Mouse (Mus musculus) Patski (cell line): ENCODE measurements around the gene Lrp1. TPM values are rescaled to one million over a fixed set of nuclear protein-coding genes. Genes with fewer than 3 reads are reported as not detected.

ENCODE experiments used
- ATAC-seq: fragments of 100-300 bp; one replicate; pipeline ENCODE4 v1.8.0; 2021
- CTCF ChIA-PET: fragments of 350-600 bp; sonication (Branson Sonifier 250); formaldehyde crosslinking; loops from one replicate; lab custom pipeline; 2022; ENCODE audit warnings: inconsistent platforms; lab: Charles Lee
- POLR2A ChIA-PET: fragments of 350-600 bp; sonication (Branson Sonifier 250); formaldehyde crosslinking; loops from one replicate; lab custom pipeline; 2022; ENCODE audit warnings: antibody characterized with exemption, inconsistent platforms; lab: Charles Lee
- DNase-seq: peaks from one replicate; pipeline ENCODE4 v3.0.0-alpha.2; 2011; ENCODE audit warnings: low read depth, low spot score
- H3K27me3 ChIP-seq: fragments of 371-371 bp; one replicate; pipeline ENCODE4 v1.5.1; 2021
- CTCF ChIP-seq: fragments of 100-300 bp; IDR thresholded peaks from one replicate; pipeline ENCODE4 v1.5.1; 2021
- in situ Hi-C: fragments of 300-500 bp; cut with MboI; formaldehyde crosslinking; loops from 3 replicates; pipeline ENCODE4 v1.11.1; 2018; ENCODE audit warnings: low pct_unique_long_range_greater_than_20kb, mixed read lengths
- polyA plus RNA-seq: library from polyadenylated mRNA; unstranded; gene quantifications from one replicate; pipeline ENCODE4 v1.2.3, GENCODE M21; 2021

The Lrp1 gene
- 62.5 TPM for polyA plus RNA-seq

DNA sequence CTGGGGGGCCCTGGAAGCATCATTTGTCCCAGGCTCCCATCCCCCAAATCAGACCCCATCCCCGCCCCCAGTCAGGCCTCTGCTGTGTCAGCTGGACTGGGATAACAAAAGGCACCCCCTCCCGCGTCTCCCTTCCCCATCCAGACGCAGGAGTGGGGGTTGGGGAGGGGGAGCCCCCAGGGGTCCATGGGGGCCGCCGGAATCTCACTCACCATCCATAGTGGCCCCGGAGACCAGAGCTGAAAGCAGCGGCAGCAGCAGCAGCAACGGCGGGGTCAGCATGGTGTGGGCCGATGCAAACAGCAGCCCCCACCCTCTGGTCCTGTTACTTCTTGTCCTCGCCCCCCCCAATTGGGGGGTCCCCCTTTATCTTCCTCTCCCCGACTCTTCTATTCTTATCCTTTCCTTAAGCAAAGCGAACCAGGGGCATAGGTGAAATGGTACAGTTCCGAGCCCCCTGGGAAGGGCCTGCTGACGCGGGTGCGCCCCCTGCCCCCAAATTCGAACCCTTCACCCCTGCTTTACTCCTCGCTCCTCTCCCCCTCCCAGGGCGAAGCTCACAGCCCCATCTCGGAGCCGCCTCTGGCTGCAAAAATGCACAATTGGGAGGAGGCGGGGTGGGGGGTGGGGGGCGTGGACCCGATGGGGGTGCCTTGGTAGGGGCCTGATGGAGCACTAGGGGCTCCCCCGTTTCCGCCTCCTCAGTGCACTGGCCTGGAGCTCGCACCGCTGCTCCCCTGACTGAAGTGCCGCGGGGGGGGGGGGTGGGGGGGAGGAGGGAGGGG, at the start of gene Lrp1:
Lrp1 (minus strand) TSS at position 743 of the 785 bp plus-strand sequence.
- ChIA-PET CTCF (interaction anchor here (1.0 to 3.3 kb wide), 8 partner anchors 11 to 52 kb away, joined by 3 to 26 read pairs (median 8); partner anchors contain the start of gene Stat6), POLR2A (interaction anchor here (1.1 to 2.5 kb wide), 5 partner anchors 11 to 44 kb away, joined by 4 to 12 read pairs (median 5); partner anchors contain the start of gene Stat6)
- no peaks in the 10 kb centered on the region for H3K27me3 ChIP-seq
- no peak for TF ChIP-seq CTCF
- ATAC-seq (no peak), DNase-seq (no peak)
- in situ Hi-C loops = no loop called here

DNA sequence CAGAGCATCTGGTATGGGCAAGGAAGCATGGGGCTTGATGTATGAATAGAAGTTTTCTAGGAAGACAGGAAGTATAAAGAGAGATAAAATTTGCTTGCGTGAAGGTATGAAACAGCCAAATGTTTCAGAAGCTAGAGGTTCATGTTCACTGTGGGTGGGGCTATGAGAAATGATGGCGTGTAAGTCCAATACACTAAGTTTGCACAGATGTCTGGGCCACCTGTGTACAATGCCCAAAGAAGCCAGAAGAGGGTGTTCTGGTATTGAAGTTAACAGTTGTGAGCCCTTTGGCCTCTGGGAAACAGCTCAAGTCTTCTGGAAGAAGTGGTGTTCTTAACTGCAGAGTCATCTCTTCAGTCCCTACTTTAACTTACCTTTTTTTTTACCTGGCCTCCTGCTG, 49.2 kb upstream of the Lrp1 start:
- CTCF ChIA-PET = interaction anchor here (0.6 to 2.9 kb wide), 6 partner anchors 8 to 367 kb away, joined by 3 to 18 read pairs (median 3); partner anchors contain the start of gene Stat6
- ATAC-seq = no peak
- no peak for DNase-seq
- POLR2A ChIA-PET = interaction anchor here (1.2 to 1.7 kb wide), 3 partner anchors 8 to 29 kb away, joined by 3 to 6 read pairs (median 4); partner anchors contain the start of gene Stat6
- in situ Hi-C loops = loop anchor here (25.0 kb wide), 3 partner anchors 383 to 1242 kb away; partner anchors contain the start of genes Bloc1s1, Cd63, Cdk4 and March9
- H3K27me3 ChIP-seq = no peaks in the 10 kb centered on the region
- TF ChIP-seq CTCF = no peak

DNA sequence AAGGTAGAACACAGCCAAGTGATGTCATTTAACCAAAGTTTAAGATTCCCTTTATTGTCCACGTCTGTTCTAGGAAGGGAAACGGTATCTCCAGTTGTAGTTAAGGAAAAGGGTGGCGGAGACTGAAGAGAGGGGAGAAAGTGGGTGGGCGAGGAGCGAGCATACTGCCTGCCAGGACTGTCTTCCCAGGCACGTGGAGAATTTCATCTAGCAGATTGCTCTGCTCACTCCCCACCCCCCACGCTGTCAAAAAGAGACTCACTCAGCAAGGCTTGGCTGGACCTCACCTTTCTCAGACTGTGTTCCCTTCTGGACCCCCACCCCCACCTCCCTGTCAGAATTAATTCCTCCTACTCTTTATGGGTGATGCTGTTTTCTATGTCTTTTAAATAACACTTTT, 48.2 kb upstream of the Lrp1 start:
- no peak for TF ChIP-seq CTCF
- H3K27me3 ChIP-seq = no peaks in the 10 kb centered on the region
- in situ Hi-C loops = loop anchor here (25.0 kb wide), 3 partner anchors 382 to 1243 kb away; partner anchors contain the start of genes Bloc1s1, Cd63, Cdk4 and March9
- ATAC-seq (no peak), DNase-seq (no peak)
- POLR2A ChIA-PET = interaction anchor here (0.9 kb wide), 1 partner anchor 25 kb away, joined by 3 read pairs; no protein-coding TSS in a partner anchor
- CTCF ChIA-PET = interaction anchor here (0.8 to 2.9 kb wide), 5 partner anchors 27 to 68 kb away, joined by 3 to 18 read pairs (median 3); partner anchors contain the start of gene Stat6

DNA sequence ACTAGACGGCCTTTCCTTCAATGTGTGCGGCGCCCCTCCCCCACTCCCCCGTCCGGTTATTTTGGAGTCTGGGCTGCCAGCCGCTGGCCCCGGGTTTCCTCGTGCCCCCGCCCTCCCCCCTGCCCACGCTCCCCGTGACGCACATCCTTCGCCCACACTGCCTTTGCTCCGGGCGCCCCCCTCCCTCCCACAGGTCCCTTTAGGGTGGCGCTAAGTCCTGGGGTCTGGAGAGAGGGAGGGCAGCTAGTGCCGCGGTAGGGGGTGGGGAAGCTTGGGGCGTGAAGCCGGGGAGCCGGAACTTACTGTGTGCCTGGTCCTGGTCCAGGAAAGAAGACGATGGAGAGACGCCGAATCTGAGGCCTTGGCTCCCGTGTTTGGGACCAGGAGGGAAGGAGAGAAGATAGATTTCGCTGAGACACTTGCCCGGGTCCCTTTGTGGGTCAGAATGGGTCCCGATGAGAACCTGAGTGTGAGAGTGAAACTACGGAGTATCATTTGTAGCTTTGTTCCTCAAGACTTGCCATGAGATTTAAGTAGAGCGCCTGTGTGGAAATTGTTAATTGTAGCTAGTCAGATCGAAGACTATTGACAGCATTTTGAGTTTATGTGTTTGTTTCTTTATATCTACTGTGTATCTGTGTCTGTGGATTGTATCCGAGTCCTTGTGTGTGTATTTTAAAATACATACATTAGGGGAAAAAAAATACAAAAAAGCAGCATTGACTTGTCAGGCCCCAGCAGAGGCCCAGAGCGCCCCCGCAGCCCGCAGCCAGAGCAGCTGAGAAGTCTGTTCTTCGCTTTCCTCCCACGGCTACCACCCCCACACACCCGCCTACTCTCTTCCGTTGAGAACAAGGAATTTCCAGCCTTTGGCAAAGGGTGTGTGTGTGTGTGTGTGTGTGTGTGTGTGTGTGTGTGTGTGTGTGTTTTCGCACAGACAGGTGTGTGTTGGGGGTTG, 47.4 kb upstream of the Lrp1 start, which contains the start of gene Nab2:
Nab2 (minus strand) TSS at position 476 of the 958 bp plus-strand sequence.
- peak; percentile 34 for ATAC-seq
- in situ Hi-C loops = loop anchor here (25.0 kb wide), 3 partner anchors 381 to 1244 kb away; partner anchors contain the start of genes Bloc1s1, Cd63, Cdk4 and March9
- ChIA-PET CTCF (interaction anchor here (0.8 to 1.5 kb wide), 4 partner anchors 26 to 67 kb away, joined by 3 read pairs; partner anchors contain the start of gene Stat6), POLR2A (interaction anchor here (0.6 to 1.3 kb wide), 7 partner anchors 8 to 507 kb away, joined by 3 to 4 read pairs (median 3); partner anchors contain the start of gene Stat6)
- TF ChIP-seq CTCF = no peak
- H3K27me3 ChIP-seq = no peaks in the 10 kb centered on the region
- DNase-seq = no peak

DNA sequence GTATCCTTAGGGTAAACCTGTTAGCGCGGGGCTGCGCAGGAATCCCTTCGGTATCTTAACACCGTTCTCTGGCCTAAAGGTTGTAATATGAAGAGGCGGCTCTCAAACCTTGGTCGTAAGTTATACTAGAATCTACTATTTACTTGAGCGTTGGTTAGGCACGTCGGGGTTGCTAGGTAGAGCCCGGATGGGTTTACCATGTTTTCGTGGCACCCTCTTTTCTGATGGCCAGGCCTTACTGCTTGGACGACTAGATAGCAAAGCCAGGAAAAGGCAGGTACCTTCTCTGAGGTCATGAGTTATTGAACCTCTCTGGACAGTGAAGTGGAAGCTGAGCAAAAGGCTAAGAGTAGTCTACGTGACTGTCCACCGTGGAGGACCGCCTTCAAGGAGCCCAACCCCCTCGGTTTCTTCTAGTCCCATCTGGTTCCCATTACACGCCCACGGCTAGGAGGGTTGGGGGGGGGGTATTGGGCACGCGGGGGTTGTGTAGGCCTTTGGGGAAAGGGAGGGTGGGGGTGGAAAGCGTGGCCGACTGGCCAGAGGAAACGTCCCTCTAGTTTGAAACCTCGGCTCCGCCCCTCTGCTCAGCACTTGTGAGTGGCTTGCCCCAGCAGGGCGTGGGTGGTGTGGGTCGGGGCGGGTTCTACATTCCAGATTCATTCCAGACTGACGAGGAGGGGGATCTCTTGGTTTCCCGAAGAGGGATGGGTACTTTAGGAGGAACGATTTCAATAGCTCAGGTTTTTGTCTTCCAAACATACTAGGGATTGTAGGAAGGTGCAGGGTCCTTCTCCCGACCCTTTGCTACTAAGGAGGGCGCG, 46.5 kb upstream of the Lrp1 start:
- no peaks in the 10 kb centered on the region for H3K27me3 ChIP-seq
- ATAC-seq (peak; percentile 49), DNase-seq (no peak)
- ChIA-PET CTCF (interaction anchor here (1.2 to 1.5 kb wide), 2 partner anchors 25 to 45 kb away, joined by 3 read pairs; partner anchors contain the start of gene Stat6), POLR2A (interaction anchor here (0.6 to 2.0 kb wide), 5 partner anchors 9 to 45 kb away, joined by 3 to 13 read pairs (median 4); partner anchors contain the start of gene Stat6)
- in situ Hi-C loops = loop anchor here (25.0 kb wide), 3 partner anchors 380 to 1245 kb away; partner anchors contain the start of genes Bloc1s1, Cd63, Cdk4 and March9
- TF ChIP-seq CTCF = no peak

DNA sequence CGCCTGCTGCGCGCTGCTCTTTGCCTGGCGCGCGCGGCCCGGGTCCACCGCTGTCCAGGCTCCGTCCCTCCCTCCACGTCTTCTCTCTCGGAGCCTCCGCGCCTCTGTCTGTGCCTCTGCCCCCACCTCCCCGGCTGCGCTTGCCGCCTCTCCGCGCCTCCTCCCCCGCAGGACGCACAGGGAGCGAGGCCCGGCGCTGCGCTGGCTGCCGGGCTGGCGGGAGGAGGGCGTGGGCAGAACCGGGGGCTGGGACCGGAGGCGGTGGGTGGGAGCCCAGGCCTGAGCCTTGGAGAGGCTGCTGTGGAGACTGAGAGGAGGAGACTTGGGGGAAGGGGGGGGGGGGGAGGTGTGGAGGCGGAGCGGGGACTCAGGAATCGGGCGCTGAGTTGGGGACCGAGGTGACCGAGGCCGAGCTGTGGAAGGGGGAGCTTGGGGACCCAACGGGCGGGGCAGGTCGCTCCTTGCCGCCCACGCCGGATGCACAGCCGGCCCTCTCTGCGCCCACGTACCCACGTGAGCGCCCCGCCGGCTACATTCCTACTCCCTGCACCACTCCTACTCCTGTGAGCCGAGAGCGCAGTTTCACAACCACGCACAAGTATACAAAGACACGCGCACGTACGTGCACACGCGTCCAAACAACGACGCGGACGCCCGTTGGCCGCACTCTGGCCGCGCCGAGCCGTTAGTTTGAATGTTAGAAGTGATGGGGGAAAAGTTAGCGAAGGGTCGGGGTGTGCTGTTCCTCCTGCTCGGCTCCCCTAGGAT, 45.7 kb upstream of the Lrp1 start, which contains the start of gene Nemp1:
Nemp1 (plus strand) TSS at position 401 of the 768 bp plus-strand sequence.
- no peaks in the 10 kb centered on the region for H3K27me3 ChIP-seq
- TF ChIP-seq CTCF = no peak
- ATAC-seq (peak; percentile 49), DNase-seq (peak; percentile 38)
- ChIA-PET CTCF (interaction anchor here (1.2 kb wide), 1 partner anchor 24 kb away, joined by 3 read pairs; the partner anchor contains the start of gene Stat6), POLR2A (interaction anchor here (2.0 kb wide), 1 partner anchor 24 kb away, joined by 13 read pairs; the partner anchor contains the start of gene Stat6)
- in situ Hi-C loops = loop anchor here (25.0 kb wide), 3 partner anchors 379 to 1246 kb away; partner anchors contain the start of genes Bloc1s1, Cd63, Cdk4 and March9

GRCm38 (mm10) chr10:127665366-127666181, 44.6 kb upstream of the Lrp1 start:
- POLR2A ChIA-PET = interaction anchor here (2.0 kb wide), 1 partner anchor 23 kb away, joined by 13 read pairs; the partner anchor contains the start of gene Stat6
- ATAC-seq = no peak
- no peak for DNase-seq
- H3K27me3 ChIP-seq = no peaks in the 10 kb centered on the region
- in situ Hi-C loops = loop anchor here (25.0 kb wide), 3 partner anchors 378 to 1247 kb away; partner anchors contain the start of genes Bloc1s1, Cd63, Cdk4 and March9
- TF ChIP-seq CTCF = no peak
- CTCF ChIA-PET = interaction anchor here (0.8 to 2.6 kb wide), 2 partner anchors 22 to 24 kb away, joined by 3 to 7 read pairs; partner anchors contain the start of gene Stat6
